Mouse (Mus musculus) kidney, postnatal 0 days (tissue): ENCODE results near the gene Pdcl3. TPM values are rescaled to one million over a fixed set of nuclear protein-coding genes. Genes with fewer than 3 reads are reported as not detected.
A peak's percentile ranks its signal among the peaks of the same experiment; 100 is the strongest.

Experiments
- ATAC-seq: fragments of 200-750 bp; cut with Nextera tagmentation; replicated peaks from 2 replicates; pipeline ENCODE4 v1.8.0; 2017; ENCODE audit warnings: low read depth, moderate number of reproducible peaks, moderate TSS enrichment, moderate library complexity; ENCODE audit not compliant: low FRiP score
- DNase-seq: peaks from one replicate; pipeline ENCODE4 v3.0.0-alpha.2; 2016; ENCODE audit warnings: low spot score
- H3K27ac ChIP-seq: fragments of 300-500 bp; sonication (generic); 2 replicates; pipeline ENCODE4 v1.5.1; 2014; ENCODE audit warnings: mild to moderate bottlenecking
- H3K27me3 ChIP-seq: fragments of 300-500 bp; sonication (generic); 2 replicates; pipeline ENCODE4 v1.6.1; 2014; ENCODE audit warnings: low read length, mixed read lengths; ENCODE audit not compliant: insufficient read depth
- H3K36me3 ChIP-seq: fragments of 300-500 bp; sonication (generic); 2 replicates; pipeline ENCODE4 v1.6.1; 2014; ENCODE audit warnings: low read length, mixed read lengths; ENCODE audit not compliant: insufficient read depth
- H3K4me1 ChIP-seq: fragments of 300-500 bp; sonication (generic); replicated peaks from 2 replicates; pipeline ENCODE4 v1.6.1; 2014; ENCODE audit warnings: antibody characterized with exemption, low read length, mixed read lengths; ENCODE audit not compliant: insufficient read depth
- H3K4me2 ChIP-seq: fragments of 300-500 bp; sonication (generic); 2 replicates; pipeline ENCODE4 v1.6.1; 2014; ENCODE audit warnings: mild to moderate bottlenecking, low read length, moderate library complexity, mixed read lengths
- H3K4me3 ChIP-seq: fragments of 300-500 bp; sonication (generic); replicated peaks from 2 replicates; pipeline ENCODE4 v1.5.1; 2014; ENCODE audit warnings: low read depth, low read length
- H3K9ac ChIP-seq: fragments of 300-500 bp; sonication (generic); 2 replicates; pipeline ENCODE4 v1.6.1; 2014; ENCODE audit warnings: low read depth, low read length
- H3K9me3 ChIP-seq: fragments of 300-500 bp; sonication (generic); replicated peaks from 2 replicates; pipeline ENCODE4 v1.6.1; 2016; ENCODE audit warnings: low read length, inconsistent platforms, mixed read lengths
- CTCF ChIP-seq: IDR thresholded peaks from 2 replicates; pipeline ENCODE4 v1.5.1; 2016; ENCODE audit warnings: antibody characterized with exemption, low read depth, mild to moderate bottlenecking, moderate library complexity
- WGBS: fragments of 180-500 bp; shearing (Covaris S2); extraction: QIAGEN DNeasy Blood & Tissue Kit; methylation state at CpG from one replicate; pipeline ENCODE4 v1.1.7; 2014; 5-methylcytosine and 5-hydroxymethylcytosine counted together
- polyA plus RNA-seq: library from polyadenylated mRNA; unstranded; fragments of >200 nt; fragmentation: Nextera tagmentation; extraction: Ambion mirVana; gene quantifications from 2 replicates; pipeline ENCODE4 v1.2.1, GENCODE M21; 2015

Gene Pdcl3
- polyA plus RNA-seq, 1 experiment from 2014 or later, result 189 TPM

DNA sequence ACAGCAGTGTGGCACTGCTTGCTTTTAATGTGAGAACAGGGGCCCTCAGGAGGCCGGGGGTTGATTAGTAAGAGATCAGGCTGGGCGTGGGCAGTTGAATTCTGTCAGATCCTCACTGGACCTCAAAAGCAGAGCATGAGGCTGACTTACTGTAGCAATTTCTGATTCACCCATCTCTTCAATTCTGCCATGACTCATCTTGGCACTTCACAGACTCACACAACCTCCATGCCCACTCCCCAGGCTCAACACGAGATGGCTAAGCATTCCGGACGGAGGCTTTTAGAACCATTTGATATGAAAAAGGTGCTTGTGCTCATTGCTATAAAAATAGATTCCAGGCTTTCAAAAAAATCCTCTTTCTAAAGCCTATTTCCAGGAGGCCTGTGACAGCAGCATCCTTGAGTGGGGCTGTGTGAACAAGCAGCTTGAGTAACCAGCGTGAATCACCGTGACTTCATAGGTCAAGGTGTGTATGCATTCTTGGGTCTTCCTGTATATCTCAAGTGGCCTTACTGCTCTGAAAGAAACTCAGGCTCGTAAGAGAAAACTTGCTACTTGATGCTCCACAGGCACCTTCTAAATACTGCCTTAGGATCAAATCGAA is 12.3 kb upstream of the Pdcl3 start:
- WGBS, result 83% methylated on average over 9 of the region's 9 CpGs
- TF ChIP-seq CTCF, result no peak
- Histone ChIP-seq H3K4me2 (no peak overlapping the region), H3K27me3 (no peaks in the 10 kb centered on the region), H3K36me3 (no peaks in the 10 kb centered on the region), H3K4me3 (no peak overlapping the region), H3K9ac (no peak overlapping the region), H3K27ac (no peak overlapping the region), H3K9me3 (no peaks in the 10 kb centered on the region), H3K4me1 (no peaks in the 10 kb centered on the region)
- ATAC-seq (no peak), DNase-seq (no peak)

- 63% methylated on average over 7 of the region's 7 CpGs for WGBS
- Histone ChIP-seq H3K9ac (no peak overlapping the region), H3K4me1 (no peaks in the 10 kb centered on the region), H3K27me3 (no peaks in the 10 kb centered on the region), H3K4me3 (no peak overlapping the region), H3K4me2 (no peak overlapping the region), H3K27ac (no peak overlapping the region), H3K9me3 (no peaks in the 10 kb centered on the region), H3K36me3 (no peaks in the 10 kb centered on the region)
- no peak for TF ChIP-seq CTCF
- DNase-seq (no peak), ATAC-seq (no peak)
Measured at GRCm38 (mm10) chr1:38979953-38980352, 5.5 kb upstream of the Pdcl3 start.

DNA sequence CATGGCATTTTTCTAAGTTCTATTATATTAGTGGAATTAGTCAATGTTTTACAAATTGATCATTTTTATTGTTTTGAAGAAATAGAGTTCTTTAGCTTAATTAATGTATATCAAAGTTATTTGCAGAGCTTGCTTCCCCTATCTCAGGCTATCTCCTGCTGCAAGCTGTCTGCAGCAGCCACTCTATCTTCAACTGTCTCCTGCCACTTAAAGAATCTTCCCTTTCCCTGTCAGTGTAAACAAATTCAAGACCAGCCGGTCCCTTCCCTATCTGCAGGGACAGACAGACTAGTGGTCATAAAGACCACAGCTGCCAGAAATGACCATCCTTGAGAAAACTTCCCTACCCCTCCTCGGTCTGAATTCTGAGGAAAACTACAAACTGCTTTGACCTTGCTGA is 1.5 kb upstream of the Pdcl3 start:
- ATAC-seq, result no peak

GRCm38 (mm10) chr1:38987080-38987864 is 1.9 kb downstream of the Pdcl3 start:
- WGBS, result 5% methylated on average over 38 of the region's 38 CpGs
- 0 out of 2 replicates have a peak, but pooled peaks cover 2% of the 10 kb centered on the region for H3K4me1 ChIP-seq

More for the DNA sequence above, 1.5 kb upstream of the Pdcl3 start:
- no peak overlapping the region for H3K4me2 ChIP-seq
- no peaks in the 10 kb centered on the region for H3K27me3 ChIP-seq
- no peak for DNase-seq
- H3K9me3 ChIP-seq, result no peaks in the 10 kb centered on the region
- H3K36me3 ChIP-seq, result no peaks in the 10 kb centered on the region
- no peak for TF ChIP-seq CTCF
- 37% methylated on average over 2 of the region's 2 CpGs for WGBS
- H3K4me1 ChIP-seq, result 0 out of 2 replicates have a peak, but pooled peaks cover 2% of the 10 kb centered on the region
- no peak overlapping the region for H3K4me3 ChIP-seq
- H3K9ac ChIP-seq, result no peak overlapping the region
- no peak overlapping the region for H3K27ac ChIP-seq

DNA sequence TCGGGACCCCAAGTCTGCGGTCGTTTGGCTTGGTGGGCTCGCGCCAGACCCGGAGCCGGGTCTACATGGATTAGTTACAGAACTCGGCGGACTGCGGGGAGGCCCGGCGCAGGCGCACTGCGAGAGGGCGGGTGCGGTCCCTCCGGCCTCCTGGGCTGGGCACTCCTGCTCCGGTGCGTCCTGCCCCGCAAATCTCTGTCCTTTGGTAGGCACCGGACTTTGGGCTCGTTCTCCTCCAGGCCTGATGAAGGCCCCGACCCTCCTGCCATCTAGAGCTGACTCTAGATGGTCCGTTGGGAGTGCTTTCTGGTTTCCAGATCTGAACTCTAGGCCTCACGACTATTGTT is 2.4 kb downstream of the Pdcl3 start:
- H3K9ac ChIP-seq, result peak overlapping the region; percentile 70
- H3K27me3 ChIP-seq, result no peaks in the 10 kb centered on the region
- H3K4me2 ChIP-seq, result peak overlapping the region; percentile 76
- peak overlapping the region; percentile 90 for H3K27ac ChIP-seq
- under 1% methylated on average over 22 of the region's 25 CpGs for WGBS
- H3K36me3 ChIP-seq, result 0 out of 2 replicates have a peak, but pooled peaks cover 10% of the 10 kb centered on the region
- DNase-seq, result no peak
- peak overlapping the region; percentile 68 for H3K4me3 ChIP-seq
- peak; percentile 90 for ATAC-seq
- H3K4me1 ChIP-seq, result 0 out of 2 replicates have a peak, but pooled peaks cover 2% of the 10 kb centered on the region
- H3K9me3 ChIP-seq, result no peaks in the 10 kb centered on the region
- no peak for TF ChIP-seq CTCF

More at GRCm38 (mm10) chr1:38987080-38987864, 1.9 kb downstream of the Pdcl3 start:
- Histone ChIP-seq H3K27ac (peak overlapping the region; percentile 90), H3K27me3 (no peaks in the 10 kb centered on the region), H3K9me3 (no peaks in the 10 kb centered on the region), H3K36me3 (0 out of 2 replicates have a peak, but pooled peaks cover 5% of the 10 kb centered on the region), H3K4me3 (peak overlapping the region; percentile 68), H3K9ac (peak overlapping the region; percentile 70), H3K4me2 (peak overlapping the region; percentile 76)
- ATAC-seq (peak; percentile 99), DNase-seq (peak; percentile 99)
- TF ChIP-seq CTCF, result no peak

DNA sequence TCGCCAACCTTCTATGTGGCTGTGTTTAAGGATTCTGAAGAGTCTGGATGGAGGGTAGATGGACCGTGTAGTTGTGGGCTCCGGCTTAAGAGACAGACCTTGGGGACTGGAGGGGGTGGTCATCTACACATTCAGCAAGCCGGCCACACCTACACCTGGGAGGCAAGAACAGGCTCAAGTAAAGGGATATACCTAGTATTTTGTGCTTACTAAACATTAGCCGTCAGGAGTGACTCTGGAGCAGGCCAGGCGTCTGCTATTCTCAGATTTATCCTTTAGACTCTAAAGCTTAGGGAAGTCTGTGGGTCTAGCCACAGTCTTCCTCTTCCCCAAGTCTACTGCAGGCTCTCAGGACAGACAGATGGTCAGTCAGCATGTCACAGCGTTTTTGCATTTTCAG is 2.9 kb downstream of the Pdcl3 start:
- WGBS, result 20% methylated on average over 7 of the region's 7 CpGs
- peak overlapping the region; percentile 70 for H3K9ac ChIP-seq
- H3K27ac ChIP-seq, result peak overlapping the region; percentile 90; the same call in 1 of the 2 replicates
- H3K4me3 ChIP-seq, result peak overlapping the region; percentile 68
- DNase-seq (peak; percentile 25), ATAC-seq (no peak)
- H3K27me3 ChIP-seq, result no peaks in the 10 kb centered on the region
- no peak for TF ChIP-seq CTCF
- 0 out of 2 replicates have a peak, but pooled peaks cover 2% of the 10 kb centered on the region for H3K4me1 ChIP-seq
- no peaks in the 10 kb centered on the region for H3K9me3 ChIP-seq
- peak overlapping the region; percentile 76 for H3K4me2 ChIP-seq
- 0 out of 2 replicates have a peak, but pooled peaks cover 14% of the 10 kb centered on the region for H3K36me3 ChIP-seq
